Mouse (Mus musculus) forebrain, postnatal 0 days (tissue): Measurements from ENCODE around the gene Rab40b. TPM values are rescaled to one million over a fixed set of nuclear protein-coding genes. Genes with fewer than 3 reads are reported as not detected.
"Not testable (repeated sequence)": the region's sequence is repeated elsewhere in the genome, so short reads cannot be mapped to it uniquely, and the experiment has no call there.

Experiments
- ATAC-seq: fragments of 200-750 bp; cut with Nextera tagmentation; 2 replicates; pipeline ENCODE4 v1.8.0; 2017; ENCODE audit warnings: mild to moderate bottlenecking, moderate library complexity
- DNase-seq: peaks from one replicate; pipeline ENCODE4 v3.0.0-alpha.2; 2015
- H3K27ac ChIP-seq: fragments of 300-500 bp; sonication (generic); 2 replicates; pipeline ENCODE4 v1.5.1; 2014; ENCODE audit warnings: low read depth, mild to moderate bottlenecking, antibody characterized with exemption, low read length, moderate library complexity, mixed read lengths
- H3K27me3 ChIP-seq: fragments of 300-500 bp; sonication (generic); 2 replicates; pipeline ENCODE4 v1.6.1; 2014; ENCODE audit warnings: mild to moderate bottlenecking, low read length, mixed read lengths; ENCODE audit not compliant: insufficient read depth
- H3K36me3 ChIP-seq: fragments of 300-500 bp; sonication (generic); 2 replicates; pipeline ENCODE4 v1.6.1; 2014; ENCODE audit warnings: mild to moderate bottlenecking, moderate library complexity; ENCODE audit not compliant: insufficient read depth
- H3K4me1 ChIP-seq: fragments of 300-500 bp; sonication (generic); 2 replicates; pipeline ENCODE4 v1.6.1; 2014; ENCODE audit warnings: antibody characterized with exemption; ENCODE audit not compliant: insufficient read depth
- H3K4me2 ChIP-seq: fragments of 300-500 bp; sonication (generic); 2 replicates; pipeline ENCODE4 v1.6.1; 2014; ENCODE audit warnings: low read depth, mild to moderate bottlenecking, moderate library complexity
- H3K4me3 ChIP-seq: fragments of 300-500 bp; sonication (generic); 2 replicates; pipeline ENCODE4 v1.5.1; 2014; ENCODE audit warnings: low read depth, low read length, mixed read lengths
- H3K9ac ChIP-seq: fragments of 300-500 bp; sonication (generic); 2 replicates; pipeline ENCODE4 v1.6.1; 2014; ENCODE audit warnings: mild to moderate bottlenecking
- H3K9me3 ChIP-seq: fragments of 300-500 bp; sonication (generic); 2 replicates; pipeline ENCODE4 v1.6.1; 2016; ENCODE audit warnings: low read length
- CTCF ChIP-seq: sonication (generic); IDR thresholded peaks from 2 replicates; pipeline ENCODE4 v1.5.1; 2016; ENCODE audit warnings: antibody characterized with exemption, control low read depth, low read depth
- WGBS: fragments of 180-500 bp; shearing (Covaris S2); extraction: QIAGEN DNeasy Blood & Tissue Kit; methylation state at CpG from one replicate; pipeline ENCODE4 v1.1.7; 2014; 5-methylcytosine and 5-hydroxymethylcytosine counted together
- polyA plus RNA-seq: library from polyadenylated mRNA; unstranded; fragments of >200 nt; fragmentation: Nextera tagmentation; extraction: Ambion mirVana; gene quantifications from 2 replicates; pipeline ENCODE4 v1.2.1, GENCODE M21; 2015
- total RNA-seq: library from RNA; depleted of rRNA; stranded (reverse); fragments of >200 nt; gene quantifications from 2 replicates; pipeline ENCODE4 v1.2.3, GENCODE M21; 2014

Rab40b gene
- total and polyA plus RNA-seq, 2 experiments from 2014 or later = 19.7 to 22.3 TPM

- Histone ChIP-seq H3K9me3 (no peaks in the 10 kb centered on the region), H3K27me3 (no peaks in the 10 kb centered on the region), H3K4me3 (no peak overlapping the region), H3K27ac (no peak overlapping the region), H3K9ac (no peak overlapping the region), H3K4me1 (no peaks in the 10 kb centered on the region), H3K36me3 (no peaks in the 10 kb centered on the region), H3K4me2 (no peak overlapping the region)
- DNase-seq = no peak
- no peak for TF ChIP-seq CTCF
- WGBS = 88% methylated on average over 1 of the region's 1 CpGs
- no peak for ATAC-seq
Measured at GRCm38 (mm10) chr11:121368731-121369130, 19.3 kb downstream of the Rab40b start.

- Histone ChIP-seq H3K36me3 (no peaks in the 10 kb centered on the region), H3K4me1 (no peaks in the 10 kb centered on the region), H3K9me3 (no peaks in the 10 kb centered on the region), H3K4me2 (no peak overlapping the region), H3K4me3 (no peak overlapping the region), H3K27me3 (no peaks in the 10 kb centered on the region), H3K9ac (no peak overlapping the region), H3K27ac (no peak overlapping the region)
- ATAC-seq = no peak
- DNase-seq = no peak
- 73% methylated on average over 5 of the region's 5 CpGs for WGBS
- no peak for TF ChIP-seq CTCF
Measured at GRCm38 (mm10) chr11:121367170-121367707, 20.8 kb downstream of the Rab40b start.

GRCm38 (mm10) chr11:121362212-121362611, 25.8 kb downstream of the Rab40b start:
- TF ChIP-seq CTCF = peak; percentile 30; the same call in 1 of the 2 replicates
- no peak for ATAC-seq
- H3K9me3 ChIP-seq = no peaks in the 10 kb centered on the region
- no peaks in the 10 kb centered on the region for H3K36me3 ChIP-seq
- DNase-seq = no peak
- H3K4me2 ChIP-seq = no peak overlapping the region
- no peak overlapping the region for H3K27ac ChIP-seq
- H3K4me3 ChIP-seq = no peak overlapping the region
- WGBS = 33% methylated on average over 5 of the region's 5 CpGs
- H3K9ac ChIP-seq = no peak overlapping the region
- H3K27me3 ChIP-seq = no peaks in the 10 kb centered on the region
- no peaks in the 10 kb centered on the region for H3K4me1 ChIP-seq

GRCm38 (mm10) chr11:121354091-121354707, 33.9 kb downstream of the Rab40b start, which contains the start of gene Wdr45b:
Gene Wdr45b (minus strand): TSS chr11:121354445.
- Histone ChIP-seq H3K4me3 (peak within 1 kb of the TSS; percentile 96), H3K4me2 (peak within 1 kb of the TSS; percentile 75), H3K4me1 (peaks cover 12% of the 10 kb centered on the region), H3K9me3 (no peaks in the 10 kb centered on the region), H3K36me3 (no peaks in the 10 kb centered on the region), H3K9ac (peak within 1 kb of the TSS; percentile 93), H3K27me3 (no peaks in the 10 kb centered on the region), H3K27ac (peak within 1 kb of the TSS; percentile 91)
- ATAC-seq = peak; percentile 95
- no peak for TF ChIP-seq CTCF
- WGBS = under 1% methylated on average over 69 of the region's 69 CpGs
- DNase-seq = peak; percentile 99

- peak overlapping the region; percentile 93 for H3K9ac ChIP-seq
- peak overlapping the region; percentile 91 for H3K27ac ChIP-seq
- no peaks in the 10 kb centered on the region for H3K27me3 ChIP-seq
- peak overlapping the region; percentile 75 for H3K4me2 ChIP-seq
- H3K4me3 ChIP-seq = peak overlapping the region; percentile 96
- no peaks in the 10 kb centered on the region for H3K9me3 ChIP-seq
- H3K36me3 ChIP-seq = no peaks in the 10 kb centered on the region
- ATAC-seq = no peak; the same call in 1 of the 2 replicates
- peaks cover 12% of the 10 kb centered on the region for H3K4me1 ChIP-seq
- WGBS = 4% methylated on average over 40 of the region's 41 CpGs
- DNase-seq = peak; percentile 59
- peak; percentile 26; the same call in 1 of the 2 replicates for TF ChIP-seq CTCF
Measured at GRCm38 (mm10) chr11:121353326-121354090, 34.5 kb downstream of the Rab40b start.

GRCm38 (mm10) chr11:121348727-121349126, 39.3 kb downstream of the Rab40b start:
- H3K9me3 ChIP-seq, H3K4me2 ChIP-seq, H3K27me3 ChIP-seq, H3K9ac ChIP-seq, H3K36me3 ChIP-seq, H3K4me1 ChIP-seq, H3K4me3 ChIP-seq, DNase-seq, ATAC-seq, H3K27ac ChIP-seq: not testable (repeated sequence)
- WGBS = 93% methylated on average over 3 of the region's 3 CpGs

GRCm38 (mm10) chr11:121348166-121348565, 39.9 kb downstream of the Rab40b start:
- WGBS = 96% methylated on average over 2 of the region's 2 CpGs
- Histone ChIP-seq H3K4me3 (no peak overlapping the region), H3K9me3 (no peaks in the 10 kb centered on the region), H3K9ac (no peak overlapping the region), H3K27ac (no peak overlapping the region), H3K4me1 (peaks cover 5% of the 10 kb centered on the region; the same call in 1 of the 2 replicates), H3K36me3 (no peaks in the 10 kb centered on the region), H3K4me2 (no peak overlapping the region), H3K27me3 (no peaks in the 10 kb centered on the region)
- no peak for ATAC-seq
- TF ChIP-seq CTCF = no peak
- DNase-seq = no peak
